Mouse (Mus musculus) heart, embryonic 12.5 days (tissue): ENCODE measurements around the gene Mapk6. TPM values are rescaled to one million over a fixed set of nuclear protein-coding genes. Genes with fewer than 3 reads are reported as not detected.
A peak's percentile ranks its signal among the peaks of the same experiment; 100 is the strongest.

Experiments used
- ATAC-seq: fragments of 200-750 bp; cut with Nextera tagmentation; 2 replicates; pipeline ENCODE4 v1.8.0; 2017; ENCODE audit warnings: moderate TSS enrichment, moderate library complexity; ENCODE audit not compliant: insufficient number of reproducible peaks, low FRiP score
- H3K27ac ChIP-seq: fragments of 300-500 bp; sonication (generic); 2 replicates; pipeline ENCODE4 v1.5.1; 2016; ENCODE audit warnings: mild to moderate bottlenecking, moderate library complexity; ENCODE audit not compliant: poor library complexity, severe bottlenecking
- H3K27me3 ChIP-seq: fragments of 300-500 bp; sonication (generic); replicated peaks from 2 replicates; pipeline ENCODE4 v1.6.1; 2016; ENCODE audit warnings: mild to moderate bottlenecking, moderate library complexity
- H3K36me3 ChIP-seq: fragments of 300-500 bp; sonication (generic); 2 replicates; pipeline ENCODE4 v1.6.1; 2016; ENCODE audit warnings: mild to moderate bottlenecking, moderate library complexity
- H3K4me1 ChIP-seq: fragments of 300-500 bp; sonication (generic); replicated peaks from 2 replicates; pipeline ENCODE4 v1.6.1; 2016; ENCODE audit warnings: mild to moderate bottlenecking
- H3K4me2 ChIP-seq: fragments of 300-500 bp; sonication (generic); 2 replicates; pipeline ENCODE4 v1.6.1; 2016; ENCODE audit warnings: mild to moderate bottlenecking, moderate library complexity
- H3K4me3 ChIP-seq: fragments of 300-500 bp; sonication (generic); 2 replicates; pipeline ENCODE4 v1.5.1; 2016; ENCODE audit warnings: mild to moderate bottlenecking
- H3K9ac ChIP-seq: fragments of 300-500 bp; sonication (generic); 2 replicates; pipeline ENCODE4 v1.6.1; 2016; ENCODE audit warnings: mild to moderate bottlenecking, moderate library complexity
- H3K9me3 ChIP-seq: fragments of 300-500 bp; sonication (generic); replicated peaks from 2 replicates; pipeline ENCODE4 v1.6.1; 2016; ENCODE audit warnings: mild to moderate bottlenecking, moderate library complexity
- WGBS: fragments of 180-500 bp; shearing (Covaris S2); methylation state at CpG from one replicate; pipeline ENCODE4 v1.1.7; 2016; 5-methylcytosine and 5-hydroxymethylcytosine counted together
- polyA plus RNA-seq: library from polyadenylated mRNA; unstranded; fragments of >200 nt; fragmentation: Nextera tagmentation; extraction: Ambion mirVana; gene quantifications from 2 replicates; pipeline ENCODE4 v1.2.1, GENCODE M21; 2016

Gene Mapk6
- polyA plus RNA-seq, 1 experiment from 2014 or later, result 66.9 TPM

DNA sequence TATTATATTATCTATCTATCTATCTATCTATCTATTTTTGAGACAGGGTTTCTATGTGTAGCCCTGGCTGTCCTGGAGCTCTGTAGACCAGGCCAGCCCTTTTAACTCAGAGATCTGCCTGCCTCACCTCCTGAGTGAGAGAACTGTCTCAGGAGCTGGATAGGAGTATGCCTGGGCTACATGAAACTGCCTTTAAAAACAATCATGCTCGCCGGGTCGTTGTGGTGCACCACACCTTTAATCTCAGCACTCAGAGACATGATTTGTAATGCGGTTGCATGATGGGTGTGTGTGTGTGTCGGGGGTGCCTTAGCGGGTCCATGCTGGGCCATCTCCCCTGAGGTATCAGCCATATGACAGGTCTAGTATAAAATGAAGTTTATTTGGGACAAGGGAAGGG is 25.1 kb upstream of the Mapk6 start:
- Histone ChIP-seq H3K9ac (no peak overlapping the region), H3K4me1 (peaks cover 14% of the 10 kb centered on the region), H3K27ac (no peak overlapping the region), H3K36me3 (no peaks in the 10 kb centered on the region), H3K4me2 (no peak overlapping the region), H3K9me3 (no peaks in the 10 kb centered on the region), H3K4me3 (no peak overlapping the region), H3K27me3 (no peaks in the 10 kb centered on the region)
- no peak for ATAC-seq
- 73% methylated on average over 6 of the region's 6 CpGs for WGBS

DNA sequence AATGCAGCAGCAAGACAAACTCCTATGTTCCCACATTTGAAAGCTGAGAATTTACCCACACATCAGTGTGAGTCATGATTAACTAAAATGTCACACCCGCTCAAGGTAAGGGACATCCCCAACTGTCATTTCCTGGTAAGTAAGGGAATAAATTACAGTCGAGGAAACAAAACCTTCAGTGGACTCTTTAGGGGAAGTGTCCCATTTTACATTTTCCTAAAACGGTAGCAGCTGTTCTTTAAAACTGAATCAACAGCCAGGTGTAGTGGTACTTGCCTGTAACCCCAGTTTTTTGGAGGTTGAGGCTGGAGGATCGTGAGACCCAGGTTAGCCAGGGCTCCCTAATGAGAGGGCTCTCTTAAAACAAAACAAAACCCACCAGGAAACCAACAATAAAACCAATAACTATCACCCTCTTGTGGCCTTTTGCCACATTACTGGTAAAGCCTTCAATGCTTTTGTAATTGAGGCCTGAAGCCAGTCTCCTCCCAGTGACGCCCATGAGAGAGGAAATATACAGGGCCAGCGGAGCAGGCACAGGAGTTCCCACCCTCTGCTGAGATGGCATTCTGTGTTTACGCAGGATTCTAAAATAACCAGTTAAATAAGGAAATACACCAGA is 24.5 kb upstream of the Mapk6 start:
- WGBS, result 40% methylated on average over 7 of the region's 7 CpGs
- H3K27ac ChIP-seq, result no peak overlapping the region

DNA sequence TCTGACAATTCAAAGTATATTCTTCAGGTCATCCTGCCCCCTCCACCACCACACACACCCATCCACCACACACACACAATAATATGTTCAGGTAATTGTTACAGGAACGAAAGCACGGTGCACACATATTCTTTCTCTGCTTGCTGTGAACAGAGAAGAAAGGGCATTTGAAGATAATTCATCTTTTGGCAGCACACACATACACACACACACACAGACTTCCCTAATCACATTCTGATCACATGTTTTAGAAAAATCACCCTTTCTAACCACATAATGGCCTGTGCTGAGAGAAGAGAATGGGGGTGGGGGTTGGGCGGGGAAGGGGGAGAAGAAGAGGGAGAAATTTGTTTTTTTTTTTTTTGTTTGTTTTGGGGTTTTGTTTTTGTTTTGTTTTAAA is 22.9 kb upstream of the Mapk6 start:
- Histone ChIP-seq H3K4me3 (no peak overlapping the region), H3K9ac (no peak overlapping the region), H3K9me3 (no peaks in the 10 kb centered on the region), H3K36me3 (no peaks in the 10 kb centered on the region), H3K27ac (no peak overlapping the region), H3K4me1 (peaks cover 29% of the 10 kb centered on the region), H3K4me2 (no peak overlapping the region), H3K27me3 (no peaks in the 10 kb centered on the region)
- no peak for ATAC-seq
- WGBS, result 93% methylated on average over 3 of the region's 3 CpGs

More for the DNA sequence above, 24.5 kb upstream of the Mapk6 start:
- H3K27me3 ChIP-seq, result no peaks in the 10 kb centered on the region
- peaks cover 14% of the 10 kb centered on the region for H3K4me1 ChIP-seq
- no peak overlapping the region for H3K4me3 ChIP-seq
- H3K9me3 ChIP-seq, result no peaks in the 10 kb centered on the region
- H3K9ac ChIP-seq, result no peak overlapping the region
- ATAC-seq, result peak; percentile 41; the same call in 1 of the 2 replicates
- no peak overlapping the region for H3K4me2 ChIP-seq
- no peaks in the 10 kb centered on the region for H3K36me3 ChIP-seq

DNA sequence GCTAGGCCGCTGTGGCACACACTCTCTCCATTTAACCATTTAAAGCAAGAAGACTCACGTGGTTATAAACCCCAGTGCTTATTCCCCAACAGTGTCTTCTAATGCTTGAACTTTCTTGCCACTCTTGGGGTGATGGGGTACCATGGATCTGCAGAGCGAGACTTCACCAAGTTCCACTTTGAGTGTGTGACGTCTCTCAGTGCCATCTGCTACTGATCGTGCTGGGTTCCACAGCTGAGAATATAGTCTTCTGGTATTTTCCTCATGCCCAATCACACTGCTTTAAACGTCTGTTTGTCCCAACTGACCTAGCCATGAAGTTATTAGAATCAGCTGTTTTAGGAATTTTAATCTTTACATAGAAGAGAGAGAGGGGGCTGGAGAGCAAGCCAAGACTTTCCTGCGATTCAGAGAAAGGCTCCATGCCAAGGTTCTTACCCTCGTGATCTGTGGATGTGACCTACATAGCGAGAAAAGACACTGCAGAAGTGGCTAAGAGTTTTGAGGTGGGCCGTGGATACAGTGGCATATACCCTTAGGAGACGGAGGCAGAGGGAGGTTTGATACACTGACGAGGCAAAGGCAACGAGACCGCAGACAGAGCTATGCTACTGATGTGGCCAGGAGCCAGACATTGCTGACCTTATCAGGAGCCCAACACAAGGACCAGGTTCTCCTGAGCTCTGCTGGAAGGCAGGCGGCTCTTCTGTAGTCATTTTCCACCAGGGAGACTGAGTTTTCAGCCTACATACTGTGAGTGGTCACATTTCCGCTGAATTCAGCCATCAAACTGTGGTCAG is 21.2 kb upstream of the Mapk6 start:
- Histone ChIP-seq H3K9ac (no peak overlapping the region), H3K4me1 (peaks cover 25% of the 10 kb centered on the region), H3K9me3 (no peaks in the 10 kb centered on the region), H3K27ac (peak overlapping the region; percentile 64), H3K4me2 (peak overlapping the region; percentile 43; the same call in 1 of the 2 replicates), H3K36me3 (no peaks in the 10 kb centered on the region), H3K4me3 (no peak overlapping the region), H3K27me3 (no peaks in the 10 kb centered on the region)
- 41% methylated on average over 16 of the region's 16 CpGs for WGBS
- ATAC-seq, result peak; percentile 62; the same call in 1 of the 2 replicates

DNA sequence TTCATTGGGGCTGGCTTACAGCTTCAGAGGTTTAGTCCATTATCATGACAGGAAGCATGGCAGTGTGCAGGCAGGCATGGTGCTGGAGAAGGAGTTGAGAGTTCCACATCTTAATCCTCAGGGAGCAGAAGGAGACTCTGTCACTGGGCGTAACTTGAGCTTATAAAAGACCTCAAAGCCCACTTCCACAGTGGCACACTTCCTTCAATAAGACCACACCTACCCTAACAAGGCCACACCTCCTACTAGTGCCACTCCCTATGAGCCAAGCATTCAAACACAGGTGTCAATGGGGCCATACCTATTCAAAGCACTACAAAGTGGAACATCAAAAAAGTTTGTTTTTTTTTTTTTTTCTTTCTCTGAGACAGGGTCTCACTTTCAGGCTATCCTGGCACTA is 19.9 kb upstream of the Mapk6 start:
- H3K4me1 ChIP-seq, result peaks cover 25% of the 10 kb centered on the region
- 76% methylated on average over 1 of the region's 1 CpGs for WGBS
- no peak overlapping the region for H3K4me3 ChIP-seq
- no peaks in the 10 kb centered on the region for H3K36me3 ChIP-seq
- no peak for ATAC-seq
- H3K4me2 ChIP-seq, result no peak overlapping the region
- H3K9me3 ChIP-seq, result no peaks in the 10 kb centered on the region
- H3K9ac ChIP-seq, result no peak overlapping the region
- no peak overlapping the region for H3K27ac ChIP-seq
- no peaks in the 10 kb centered on the region for H3K27me3 ChIP-seq

DNA sequence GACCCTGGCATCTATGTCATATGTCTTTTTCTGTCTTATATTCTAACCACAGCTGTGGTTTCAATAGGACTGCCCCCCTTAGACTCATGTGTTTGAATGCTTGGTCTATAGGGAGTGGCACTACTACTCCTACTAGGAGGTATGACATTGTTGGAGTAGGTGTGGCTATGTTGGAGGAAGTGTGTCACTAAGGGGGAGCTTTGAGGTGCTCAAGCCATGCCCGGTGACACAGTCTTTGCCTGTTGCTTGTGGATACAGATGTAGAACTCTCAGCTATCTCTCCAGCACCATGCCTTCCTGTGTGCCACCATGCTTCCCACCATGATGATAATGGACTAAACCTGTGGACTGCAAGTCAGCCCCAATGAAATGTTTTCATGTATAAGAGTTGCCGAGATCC is 19.2 kb upstream of the Mapk6 start:
- no peak overlapping the region for H3K4me3 ChIP-seq
- H3K4me2 ChIP-seq, result no peak overlapping the region
- no peak overlapping the region for H3K9ac ChIP-seq
- no peak overlapping the region for H3K27ac ChIP-seq
- no peak for ATAC-seq
- 81% methylated on average over 2 of the region's 2 CpGs for WGBS
- no peaks in the 10 kb centered on the region for H3K27me3 ChIP-seq
- H3K9me3 ChIP-seq, result no peaks in the 10 kb centered on the region
- H3K36me3 ChIP-seq, result no peaks in the 10 kb centered on the region
- H3K4me1 ChIP-seq, result peaks cover 25% of the 10 kb centered on the region

DNA sequence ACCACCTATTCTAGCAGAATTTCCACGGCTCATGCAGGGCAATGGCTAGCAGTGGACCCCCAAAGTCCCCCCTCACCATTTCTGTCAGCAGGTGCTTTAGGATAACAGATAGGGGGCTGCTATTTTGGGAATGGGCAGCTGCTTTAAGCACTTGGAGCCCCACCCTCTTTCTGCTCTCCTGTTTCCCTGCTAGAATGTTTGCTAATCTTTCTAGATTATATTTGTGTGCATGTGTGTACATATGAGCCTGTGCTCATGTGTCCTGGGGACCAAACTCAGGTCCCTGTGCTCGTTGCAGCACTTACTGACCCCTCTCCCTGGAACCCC is 18.4 kb upstream of the Mapk6 start:
- no peak overlapping the region for H3K9ac ChIP-seq
- H3K27me3 ChIP-seq, result no peaks in the 10 kb centered on the region
- no peak for ATAC-seq
- H3K27ac ChIP-seq, result no peak overlapping the region; the same call in 1 of the 2 replicates
- WGBS, result 32% methylated on average over 2 of the region's 2 CpGs
- peak overlapping the region; percentile 23; the same call in 1 of the 2 replicates for H3K4me2 ChIP-seq
- H3K4me1 ChIP-seq, result peaks cover 25% of the 10 kb centered on the region
- no peaks in the 10 kb centered on the region for H3K9me3 ChIP-seq
- H3K36me3 ChIP-seq, result no peaks in the 10 kb centered on the region
- H3K4me3 ChIP-seq, result no peak overlapping the region

DNA sequence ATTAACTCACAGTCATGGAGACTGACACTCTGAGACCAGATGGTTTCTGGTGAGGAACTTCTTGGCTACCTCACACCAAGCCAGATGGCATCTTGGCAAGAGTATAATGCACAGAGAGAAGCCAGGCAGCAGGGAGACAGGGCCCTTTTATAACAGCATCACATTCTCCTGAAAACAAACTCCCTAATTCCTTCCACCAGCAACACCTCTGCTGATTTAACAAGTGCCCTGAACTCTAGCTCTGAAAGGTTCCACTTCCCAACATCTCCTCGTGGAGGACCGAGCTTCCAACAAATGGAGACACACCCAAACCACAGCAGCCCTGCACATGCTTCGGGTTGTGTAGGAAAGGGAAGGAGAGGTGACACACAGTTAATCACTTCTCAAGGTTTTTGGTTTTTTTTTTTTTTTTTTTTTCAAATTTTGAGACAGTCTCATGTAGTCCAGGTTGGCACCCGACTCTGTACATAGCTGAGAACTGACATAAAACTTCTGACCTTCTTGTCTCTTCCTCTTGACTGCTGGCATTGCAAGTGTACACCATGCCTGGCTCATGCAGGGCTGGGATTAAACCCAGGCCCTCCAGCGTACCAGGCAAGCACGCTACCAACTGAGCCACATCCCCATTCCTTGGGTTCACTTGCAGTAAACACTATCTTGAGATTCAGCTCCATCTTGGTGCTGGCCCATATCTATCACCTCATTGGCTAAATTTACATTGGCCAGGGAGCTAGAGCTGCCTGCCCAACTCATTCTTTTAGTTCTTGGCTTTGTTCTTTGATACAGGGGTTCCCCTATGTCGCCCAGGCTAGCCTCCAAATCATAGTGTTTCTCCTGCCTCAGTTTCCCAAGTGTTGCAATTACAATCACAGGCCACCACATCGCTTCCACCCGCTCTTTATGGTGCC is 17.8 kb upstream of the Mapk6 start:
- no peaks in the 10 kb centered on the region for H3K9me3 ChIP-seq
- WGBS, result 59% methylated on average over 9 of the region's 9 CpGs
- peaks cover 25% of the 10 kb centered on the region for H3K4me1 ChIP-seq
- H3K36me3 ChIP-seq, result no peaks in the 10 kb centered on the region
- H3K4me3 ChIP-seq, result no peak overlapping the region
- peak overlapping the region; percentile 23; the same call in 1 of the 2 replicates for H3K4me2 ChIP-seq
- H3K9ac ChIP-seq, result no peak overlapping the region
- no peak overlapping the region for H3K27ac ChIP-seq
- H3K27me3 ChIP-seq, result no peaks in the 10 kb centered on the region
- no peak for ATAC-seq

DNA sequence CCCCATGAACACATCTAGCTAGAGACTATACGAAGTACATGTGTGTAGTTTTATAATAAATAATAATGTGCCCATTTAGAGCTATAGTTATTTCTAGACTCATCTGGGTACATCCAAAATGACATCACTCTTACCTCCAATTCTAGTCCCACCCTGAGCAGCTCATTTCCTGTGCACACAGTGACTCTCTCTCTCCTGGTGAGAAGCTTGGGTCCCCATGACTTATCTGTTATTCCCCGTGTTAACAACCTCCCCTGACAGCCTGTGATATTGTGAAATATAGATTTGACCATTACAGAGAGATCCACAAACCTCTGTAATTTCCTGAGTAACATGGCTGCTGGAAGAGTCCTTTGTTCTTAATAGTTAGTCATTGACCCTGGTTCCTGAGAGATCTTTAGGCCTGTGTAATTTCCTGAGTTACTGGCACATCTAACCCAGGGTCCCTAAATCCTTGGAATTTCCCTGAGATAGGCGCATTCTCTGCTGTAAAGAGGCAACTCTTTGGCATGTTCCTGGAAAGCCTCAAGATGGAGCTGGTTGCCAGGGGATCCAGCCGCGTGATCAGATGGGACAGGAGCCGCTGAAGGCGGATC is 16.1 kb upstream of the Mapk6 start:
- H3K27me3 ChIP-seq, result no peaks in the 10 kb centered on the region
- WGBS, result 66% methylated on average over 7 of the region's 7 CpGs
- H3K36me3 ChIP-seq, result no peaks in the 10 kb centered on the region
- no peak overlapping the region for H3K4me3 ChIP-seq
- ATAC-seq, result no peak
- H3K27ac ChIP-seq, result no peak overlapping the region
- no peak overlapping the region for H3K9ac ChIP-seq
- H3K4me2 ChIP-seq, result no peak overlapping the region
- H3K4me1 ChIP-seq, result peaks cover 20% of the 10 kb centered on the region
- no peaks in the 10 kb centered on the region for H3K9me3 ChIP-seq

DNA sequence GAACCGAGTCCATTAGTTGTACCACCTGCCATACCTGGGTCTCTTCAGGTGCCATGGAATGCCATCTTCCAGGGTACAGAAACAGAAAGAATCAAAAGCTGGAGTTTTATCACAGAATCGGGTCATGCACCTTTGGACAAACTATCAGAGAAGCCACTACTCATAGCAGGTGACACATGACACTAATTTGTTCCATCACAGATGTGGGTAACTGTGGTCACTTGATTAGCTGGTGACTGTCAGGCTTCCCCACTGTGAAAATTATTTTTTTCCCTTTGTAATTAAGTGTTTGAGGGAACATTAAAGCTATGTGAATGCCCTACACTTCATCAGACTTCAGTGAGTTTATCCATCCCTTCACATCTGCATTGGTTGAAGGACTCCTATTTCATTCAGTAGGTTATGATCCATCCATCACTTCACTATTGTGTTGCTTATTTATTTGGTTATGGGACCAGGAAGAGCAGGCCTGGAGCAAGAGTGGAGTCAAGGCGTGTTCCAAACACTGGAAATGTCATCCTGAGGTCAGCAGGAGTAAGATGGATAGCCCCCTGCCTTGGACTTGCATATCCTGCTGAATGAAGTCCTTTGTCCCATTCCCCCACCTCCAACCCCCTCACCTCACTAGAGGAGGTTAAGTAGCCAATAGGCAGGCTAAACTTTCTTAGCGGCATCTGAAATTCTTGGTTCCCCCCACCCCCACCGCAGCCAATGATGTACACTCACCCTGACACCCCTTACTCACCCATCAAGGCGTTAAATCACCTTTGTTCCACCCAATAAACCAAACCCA is 14.7 kb upstream of the Mapk6 start:
- Histone ChIP-seq H3K9me3 (no peaks in the 10 kb centered on the region), H3K36me3 (no peaks in the 10 kb centered on the region), H3K27me3 (no peaks in the 10 kb centered on the region), H3K27ac (no peak overlapping the region), H3K4me3 (no peak overlapping the region), H3K9ac (no peak overlapping the region), H3K4me1 (peaks cover 16% of the 10 kb centered on the region), H3K4me2 (no peak overlapping the region)
- 76% methylated on average over 6 of the region's 6 CpGs for WGBS
- no peak for ATAC-seq
